Comparison of ENCODE assay signal across 23 mouse cellular contexts in genomic region chr8:47439271-47439670, GRCm38 (mm10). TPM values are rescaled to one million over a fixed set of nuclear protein-coding genes. Genes with fewer than 3 reads are reported as not detected.
DNase-seq lines count a peak whose midpoint lies in the region; ATAC-seq and TF ChIP-seq lines count a peak whose summit lies in the region.
"Had no signal": no experiment of that assay in that cellular context is flagged by ENCODE, and none has a peak within 500 bp of the region (broad histone marks: within the 10 kb centered on the region; RNA-seq: fewer than 3 reads in every experiment).

No protein-coding gene starts in this region.

- H3K27me3 ChIP-seq in kidney, embryonic 15.5 days, result no peaks in the 10 kb centered on the region
- H3K27me3 ChIP-seq: hindbrain, embryonic 15.5 days; neural tube, embryonic 13.5 days had no signal

- H3K9me3 ChIP-seq in kidney, embryonic 15.5 days (replicated peaks), result no peaks in the 10 kb centered on the region
- H3K9me3 ChIP-seq: hindbrain, embryonic 15.5 days; midbrain, embryonic 10.5 days; neural tube, embryonic 13.5 days had no signal

- no peak for TF ChIP-seq POLR2A in lung, adult 2 months (IDR thresholded peaks at IDR 0.05; ENCODE audit: borderline replicate concordance, extremely low read depth, low read depth, low read length)

- TF ChIP-seq CTCF in gastrocnemius, adult 2 months (IDR thresholded peaks at IDR 0.05), result no peak
- TF ChIP-seq CTCF in lung, adult 2 months (IDR thresholded peaks at IDR 0.05; ENCODE audit: insufficient read depth, low read length), result no peak

- no peak for ATAC-seq in kidney, embryonic 15.5 days (replicated peaks; ENCODE audit: low FRiP score)
- no peak for ATAC-seq in megakaryocyte-erythroid progenitor cell, adult 5-6 weeks (replicated peaks; ENCODE audit: low FRiP score, low TSS enrichment, poor library complexity, severe bottlenecking)
- ATAC-seq: forebrain, embryonic 14.5 days; liver, postnatal 0 days; midbrain, embryonic 16.5 days had no signal

- peak overlapping the region; percentile 71; the same call in 1 of the 2 replicates for H3K27ac ChIP-seq in gastrocnemius, adult 2 months
- no peak overlapping the region for H3K27ac ChIP-seq in kidney, embryonic 15.5 days
- H3K27ac ChIP-seq: hindbrain, embryonic 15.5 days; macrophage; midbrain, embryonic 10.5 days; neural tube, embryonic 13.5 days had no signal

- WGBS in kidney, embryonic 15.5 days, result 55% methylated on average over 12 of the region's 12 CpGs
- WGBS in lung, adult 2 months, result 40% methylated on average over 12 of the region's 12 CpGs

- no peak overlapping the region for H3K9ac ChIP-seq in kidney, embryonic 15.5 days
- H3K9ac ChIP-seq: hindbrain, embryonic 15.5 days; liver, postnatal 0 days; neural tube, embryonic 13.5 days had no signal

- no peaks in the 10 kb centered on the region for H3K36me3 ChIP-seq in kidney, embryonic 15.5 days
- H3K36me3 ChIP-seq: hindbrain, embryonic 15.5 days; midbrain, embryonic 10.5 days; neural tube, embryonic 13.5 days had no signal

- no peaks in the 10 kb centered on the region for H3K4me1 ChIP-seq in kidney, embryonic 15.5 days
- no peaks in the 10 kb centered on the region for H3K4me1 ChIP-seq in lung, adult 2 months (ENCODE audit: control insufficient read depth, insufficient read depth, low read length)
- H3K4me1 ChIP-seq: hindbrain, embryonic 15.5 days had no signal

- no peak overlapping the region for H3K4me2 ChIP-seq in kidney, embryonic 15.5 days
- H3K4me2 ChIP-seq: hindbrain, embryonic 15.5 days; neural tube, embryonic 13.5 days had no signal

- DNase-seq in gastrocnemius, adult 2 months, result peak; percentile 18
- no peak for DNase-seq in gastrocnemius, postnatal 36 days
- DNase-seq in kidney, postnatal 10 days, result peak; percentile 26
- DNase-seq in lung, postnatal 4 days, result peak; percentile 15 to 32
- no peak for DNase-seq in lung, adult 2 months
- DNase-seq: adrenal gland, postnatal 10 days; cerebellum, adult 18-20 months; cerebellum, postnatal 25 days; kidney, adult 9 months; liver, postnatal 0 days; retina, postnatal 1 day; right cerebral cortex, postnatal 25 days; spleen, adult 18-20 months; thymus, postnatal 25 days had no signal

- intact Hi-C loops in gastrocnemius, adult 2 months (cut with DNase I), result no loop called here
- intact Hi-C loops in gastrocnemius, postnatal 36 days (cut with DNase I), result no loop called here

- 0 out of 2 replicates have a peak overlapping the region, but pooled peaks have one; percentile 11 for H3K4me3 ChIP-seq in gastrocnemius, adult 2 months
- no peak overlapping the region for H3K4me3 ChIP-seq in kidney, embryonic 15.5 days (replicated peaks)
- no peak overlapping the region for H3K4me3 ChIP-seq in lung, adult 2 months (replicated peaks; ENCODE audit: extremely low read depth, low read depth, low read length)
- H3K4me3 ChIP-seq: hindbrain, embryonic 15.5 days; midbrain, embryonic 10.5 days; myocyte; neural tube, embryonic 13.5 days had no signal

RNA-seq across cellular contexts. Expression of gene Stox2, which starts 6.9 kb away (rescaled TPM):
- 1 to 10 TPM; 7.3 to 9.5 TPM for total RNA-seq in gastrocnemius, adult 2 months (2021)
- 1 to 10 TPM; 6.2 to 6.3 TPM for total RNA-seq in gastrocnemius, postnatal 36 days (2021)
- 12.3 and 13.8 TPM in 2 replicates for polyA plus RNA-seq in kidney, embryonic 15.5 days (2015; fragmentation: Nextera tagmentation; extraction: Ambion mirVana)
- polyA plus RNA-seq in lung, adult 2 months (2012; rRNA removed), result 2.5 and 3.8 TPM in 2 replicates
- not detected in 2 replicates for total RNA-seq in megakaryocyte-erythroid progenitor cell, adult 5-6 weeks (2014; fragmentation: Nextera tagmentation)
- not detected in 2 replicates for total RNA-seq in megakaryocyte-erythroid progenitor cell, adult 5-6 weeks (2017)
- polyA plus RNA-seq: macrophage, myocyte had no signal

Comparison
In these comparisons a context has a peak if more than half of its experiments do, and no peak if none do; other contexts are left out.
1. DNase-seq: peak in gastrocnemius, adult 2 months (single experiment), kidney, postnatal 10 days (single experiment) and lung, postnatal 4 days (2 of 2); none in gastrocnemius, postnatal 36 days (0 of 2) and lung, adult 2 months (single experiment).
2. RNA of gene Stox2, which starts 6.9 kb away (total RNA-seq): 7.3 to 9.5 TPM in gastrocnemius, adult 2 months and 6.2 to 6.3 TPM in gastrocnemius, postnatal 36 days; not detected in megakaryocyte-erythroid progenitor cell, adult 5-6 weeks; every median in the first group is over 4 times any median in the second.